Mouse (Mus musculus) lung, embryonic 14.5 days (tissue): ENCODE data around the gene Eif2ak3. TPM values are rescaled to one million over a fixed set of nuclear protein-coding genes. Genes with fewer than 3 reads are reported as not detected.

Source experiments
- ATAC-seq: fragments of 200-750 bp; cut with Nextera tagmentation; 2 replicates; pipeline ENCODE4 v1.8.0; 2017; ENCODE audit warnings: mild to moderate bottlenecking, moderate TSS enrichment, moderate library complexity; ENCODE audit not compliant: insufficient read depth
- DNase-seq: peaks from one replicate; pipeline ENCODE4 v3.0.0-alpha.2; 2015
- H3K27ac ChIP-seq: fragments of 300-500 bp; sonication (generic); 2 replicates; pipeline ENCODE4 v1.5.1; 2014; ENCODE audit warnings: low read depth, mild to moderate bottlenecking, moderate library complexity
- H3K27me3 ChIP-seq: fragments of 300-500 bp; sonication (generic); 2 replicates; pipeline ENCODE4 v1.6.1; 2014; ENCODE audit warnings: low read length, control low read depth; ENCODE audit not compliant: insufficient read depth
- H3K36me3 ChIP-seq: fragments of 300-500 bp; sonication (generic); 2 replicates; pipeline ENCODE4 v1.6.1; 2014; ENCODE audit warnings: control low read depth; ENCODE audit not compliant: insufficient read depth
- H3K4me1 ChIP-seq: fragments of 300-500 bp; sonication (generic); 2 replicates; pipeline ENCODE4 v1.6.1; 2014; ENCODE audit warnings: antibody characterized with exemption, control low read depth; ENCODE audit not compliant: insufficient read depth
- H3K4me2 ChIP-seq: fragments of 300-500 bp; sonication (generic); 2 replicates; pipeline ENCODE4 v1.6.1; 2014; ENCODE audit warnings: mild to moderate bottlenecking
- H3K4me3 ChIP-seq: fragments of 300-500 bp; sonication (generic); 2 replicates; pipeline ENCODE4 v1.5.1; 2014; ENCODE audit warnings: low read depth, low read length
- H3K9ac ChIP-seq: fragments of 300-500 bp; sonication (generic); 2 replicates; pipeline ENCODE4 v1.6.1; 2014
- H3K9me3 ChIP-seq: fragments of 300-500 bp; sonication (generic); 2 replicates; pipeline ENCODE4 v1.6.1; 2016; ENCODE audit warnings: low read depth, low read length, control low read depth
- CTCF ChIP-seq: IDR thresholded peaks from 2 replicates; pipeline ENCODE4 v1.5.1; 2016; ENCODE audit warnings: antibody characterized with exemption, low read depth
- WGBS: fragments of 180-500 bp; shearing (Covaris S2); extraction: QIAGEN DNeasy Blood & Tissue Kit; methylation state at CpG from one replicate; pipeline ENCODE4 v1.1.7; 2014; 5-methylcytosine and 5-hydroxymethylcytosine counted together
- polyA plus RNA-seq: library from polyadenylated mRNA; unstranded; fragments of >200 nt; fragmentation: Nextera tagmentation; extraction: Ambion mirVana; gene quantifications from 2 replicates; pipeline ENCODE4 v1.2.1, GENCODE M21; 2014

The Eif2ak3 gene
- polyA plus RNA-seq, 1 experiment from 2014 or later: 9.7 TPM

GRCm38 (mm10) chr6:70810524-70810923, 33.8 kb upstream of the Eif2ak3 start:
- ATAC-seq: no peak
- TF ChIP-seq CTCF: no peak
- Histone ChIP-seq H3K27me3 (no peaks in the 10 kb centered on the region), H3K27ac (no peak overlapping the region), H3K4me1 (no peaks in the 10 kb centered on the region), H3K36me3 (no peaks in the 10 kb centered on the region), H3K4me3 (no peak overlapping the region), H3K9ac (no peak overlapping the region), H3K9me3 (no peaks in the 10 kb centered on the region), H3K4me2 (no peak overlapping the region)
- WGBS: 79% methylated on average over 1 of the region's 1 CpGs
- DNase-seq: no peak

- ATAC-seq (peak; percentile 51; the same call in 1 of the 2 replicates), DNase-seq (peak; percentile 90)
- Histone ChIP-seq H3K9ac (no peak overlapping the region), H3K4me2 (no peak overlapping the region), H3K36me3 (no peaks in the 10 kb centered on the region), H3K4me3 (no peak overlapping the region), H3K27ac (no peak overlapping the region), H3K27me3 (no peaks in the 10 kb centered on the region), H3K9me3 (no peaks in the 10 kb centered on the region), H3K4me1 (no peaks in the 10 kb centered on the region)
- 8% methylated on average over 6 of the region's 6 CpGs for WGBS
- peak; percentile 90 for TF ChIP-seq CTCF
These were observed 32.5 kb upstream of the Eif2ak3 start for GRCm38 (mm10) chr6:70811557-70812525.

- ATAC-seq (peak; percentile 57), DNase-seq (peak; percentile 11)
- Histone ChIP-seq H3K9ac (no peak overlapping the region), H3K4me1 (no peaks in the 10 kb centered on the region), H3K27ac (0 out of 2 replicates have a peak overlapping the region, but pooled peaks have one; percentile 19), H3K36me3 (no peaks in the 10 kb centered on the region), H3K4me2 (no peak overlapping the region), H3K27me3 (no peaks in the 10 kb centered on the region), H3K4me3 (no peak overlapping the region), H3K9me3 (no peaks in the 10 kb centered on the region)
- WGBS: 27% methylated on average over 4 of the region's 4 CpGs
- no peak for TF ChIP-seq CTCF
These were observed 31.8 kb upstream of the Eif2ak3 start for GRCm38 (mm10) chr6:70812526-70812895.

GRCm38 (mm10) chr6:70813921-70814628, 30.2 kb upstream of the Eif2ak3 start:
- H3K4me1 ChIP-seq: no peaks in the 10 kb centered on the region
- H3K9ac ChIP-seq: no peak overlapping the region
- no peaks in the 10 kb centered on the region for H3K27me3 ChIP-seq
- ATAC-seq (0 out of 2 replicates have a peak, but pooled peaks have one; percentile 20), DNase-seq (no peak)
- 62% methylated on average over 18 of the region's 18 CpGs for WGBS
- H3K4me2 ChIP-seq: no peak overlapping the region
- no peaks in the 10 kb centered on the region for H3K36me3 ChIP-seq
- no peak overlapping the region for H3K27ac ChIP-seq
- H3K4me3 ChIP-seq: no peak overlapping the region
- H3K9me3 ChIP-seq: no peaks in the 10 kb centered on the region
- no peak for TF ChIP-seq CTCF

GRCm38 (mm10) chr6:70814629-70814950, 29.7 kb upstream of the Eif2ak3 start:
- Histone ChIP-seq H3K4me1 (no peaks in the 10 kb centered on the region), H3K9ac (no peak overlapping the region), H3K36me3 (no peaks in the 10 kb centered on the region), H3K27ac (no peak overlapping the region), H3K27me3 (no peaks in the 10 kb centered on the region), H3K9me3 (no peaks in the 10 kb centered on the region), H3K4me2 (no peak overlapping the region), H3K4me3 (no peak overlapping the region)
- no peak for DNase-seq
- ATAC-seq: no peak
- no peak for TF ChIP-seq CTCF
- 76% methylated on average over 4 of the region's 4 CpGs for WGBS

GRCm38 (mm10) chr6:70815471-70815870, 28.8 kb upstream of the Eif2ak3 start:
- Histone ChIP-seq H3K4me2 (no peak overlapping the region), H3K36me3 (no peaks in the 10 kb centered on the region), H3K9ac (no peak overlapping the region), H3K4me3 (no peak overlapping the region), H3K4me1 (no peaks in the 10 kb centered on the region), H3K9me3 (no peaks in the 10 kb centered on the region), H3K27ac (no peak overlapping the region), H3K27me3 (no peaks in the 10 kb centered on the region)
- WGBS: 74% methylated on average over 8 of the region's 8 CpGs
- no peak for DNase-seq
- no peak for ATAC-seq
- TF ChIP-seq CTCF: no peak

- Histone ChIP-seq H3K9ac (no peak overlapping the region), H3K27me3 (no peaks in the 10 kb centered on the region), H3K27ac (no peak overlapping the region), H3K4me1 (no peaks in the 10 kb centered on the region), H3K9me3 (no peaks in the 10 kb centered on the region), H3K4me3 (no peak overlapping the region), H3K36me3 (no peaks in the 10 kb centered on the region), H3K4me2 (no peak overlapping the region)
- 57% methylated on average over 2 of the region's 2 CpGs for WGBS
- ATAC-seq (no peak), DNase-seq (no peak)
- TF ChIP-seq CTCF: no peak
These were observed 22.7 kb upstream of the Eif2ak3 start for GRCm38 (mm10) chr6:70821566-70821965.
